Mouse (Mus musculus): ENCODE results near the gene Klhdc9.
A peak's percentile ranks its signal among the peaks of the same experiment; 100 is the strongest.

Gene Klhdc9

GRCm38 (mm10) chr1:171360656-171361055 lies at the start of gene Klhdc9:
Gene Klhdc9 (minus strand): TSS chr1:171360798.
- peak; percentile 80 for DNase-seq

GRCm38 (mm10) chr1:171410231-171410630 lies 49.6 kb upstream of the Klhdc9 start:
- no peak for DNase-seq

GRCm38 (mm10) chr1:171407263-171407662 lies 46.7 kb upstream of the Klhdc9 start:
- DNase-seq = no peak

- DNase-seq = no peak
Measured at GRCm38 (mm10) chr1:171402991-171403390, 42.4 kb upstream of the Klhdc9 start.

GRCm38 (mm10) chr1:171401821-171402220 lies 41.2 kb upstream of the Klhdc9 start:
- no peak for DNase-seq

GRCm38 (mm10) chr1:171390101-171390500 lies 29.5 kb upstream of the Klhdc9 start:
- DNase-seq = no peak

- DNase-seq = no peak
Measured at GRCm38 (mm10) chr1:171388376-171389102, 27.9 kb upstream of the Klhdc9 start, which contains the start of gene Arhgap30. Gene Arhgap30 (plus strand): TSS chr1:171388954.

GRCm38 (mm10) chr1:171387099-171387498 lies 26.5 kb upstream of the Klhdc9 start:
- no peak for DNase-seq

- DNase-seq = no peak
Measured at GRCm38 (mm10) chr1:171385171-171385570, 24.6 kb upstream of the Klhdc9 start.

GRCm38 (mm10) chr1:171384361-171384760 lies 23.8 kb upstream of the Klhdc9 start:
- DNase-seq = no peak

- DNase-seq = no peak
Measured at GRCm38 (mm10) chr1:171382096-171382620, 21.6 kb upstream of the Klhdc9 start.

GRCm38 (mm10) chr1:171379935-171380599 lies 19.5 kb upstream of the Klhdc9 start:
- DNase-seq = peak; percentile 80

- peak; percentile 46 for DNase-seq
Measured at GRCm38 (mm10) chr1:171378298-171378697, 17.7 kb upstream of the Klhdc9 start.

GRCm38 (mm10) chr1:171375646-171376097 lies 15.1 kb upstream of the Klhdc9 start:
- DNase-seq = no peak

GRCm38 (mm10) chr1:171373946-171374345 lies 13.3 kb upstream of the Klhdc9 start:
- DNase-seq = no peak

GRCm38 (mm10) chr1:171372880-171373279 lies 12.3 kb upstream of the Klhdc9 start:
- no peak for DNase-seq

GRCm38 (mm10) chr1:171369845-171370556 lies 9.4 kb upstream of the Klhdc9 start, which contains the start of gene Nectin4:
Gene Nectin4 (plus strand): TSS chr1:171370099.
- DNase-seq = no peak

- DNase-seq = no peak
Measured at GRCm38 (mm10) chr1:171365934-171366333, 5.3 kb upstream of the Klhdc9 start.

GRCm38 (mm10) chr1:171361106-171362103 lies 807 bp upstream of the Klhdc9 start:
- DNase-seq = peak; percentile 72

GRCm38 (mm10) chr1:171360253-171360652 lies 345 bp downstream of the Klhdc9 start:
- DNase-seq = peak; percentile 48

GRCm38 (mm10) chr1:171358421-171358820 lies 2.2 kb downstream of the Klhdc9 start:
- DNase-seq = no peak

- no peak for DNase-seq
Measured at GRCm38 (mm10) chr1:171356814-171357213, 3.8 kb downstream of the Klhdc9 start.
